Mouse (Mus musculus) neural tube, embryonic 10.5 days (tissue): ENCODE measurements around the gene Ackr1.
A peak's percentile ranks its signal among the peaks of the same experiment; 100 is the strongest.
"Not testable (repeated sequence)": the region's sequence is repeated elsewhere in the genome, so short reads cannot be mapped to it uniquely, and the experiment has no call there.

Experiments used
- DNase-seq: peaks from one replicate; pipeline ENCODE4 v3.0.0-alpha.2; 2017; ENCODE audit warnings: low spot score; ENCODE audit errors: extremely low spot score

Gene Ackr1

DNA sequence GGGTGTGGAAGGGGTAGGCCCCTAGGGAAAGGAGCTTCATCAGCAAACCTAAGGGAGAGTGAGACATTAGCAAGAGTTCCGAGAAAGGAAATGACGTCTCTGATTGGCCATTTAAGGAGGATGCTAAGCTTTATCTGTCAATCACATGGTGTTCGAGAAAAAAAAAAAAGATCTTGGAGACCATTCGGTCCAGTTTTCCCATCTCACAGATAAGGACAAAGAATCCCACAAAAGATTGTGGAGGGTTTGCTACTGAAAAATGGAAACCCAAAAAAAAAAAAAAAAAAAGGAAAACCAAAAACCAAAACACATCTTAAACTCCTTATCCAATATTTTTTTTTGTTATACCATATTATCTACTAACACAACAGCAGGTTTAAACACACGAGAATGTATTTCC lies 15.6 kb upstream of the Ackr1 start:
- DNase-seq: no peak

DNA sequence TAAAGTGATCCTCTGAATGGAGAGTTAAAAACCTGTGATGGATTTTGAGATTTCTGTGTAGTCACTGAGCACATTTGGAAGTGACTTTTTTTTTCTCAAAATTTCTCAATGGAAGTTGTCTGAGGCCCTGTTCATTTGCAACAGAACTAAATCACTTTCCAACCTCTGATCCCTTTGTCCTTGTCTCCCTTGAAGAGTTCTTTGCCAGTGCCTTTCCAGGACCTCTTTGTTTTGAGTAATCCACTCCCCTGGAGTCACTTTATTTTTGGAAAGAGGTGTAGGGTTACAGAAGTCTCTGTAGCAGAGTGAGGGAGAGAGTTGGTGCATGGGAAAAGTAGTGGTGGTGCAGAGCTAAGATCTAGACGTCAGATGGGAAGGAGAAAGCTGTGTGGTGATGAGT lies 15.0 kb upstream of the Ackr1 start:
- no peak for DNase-seq

DNA sequence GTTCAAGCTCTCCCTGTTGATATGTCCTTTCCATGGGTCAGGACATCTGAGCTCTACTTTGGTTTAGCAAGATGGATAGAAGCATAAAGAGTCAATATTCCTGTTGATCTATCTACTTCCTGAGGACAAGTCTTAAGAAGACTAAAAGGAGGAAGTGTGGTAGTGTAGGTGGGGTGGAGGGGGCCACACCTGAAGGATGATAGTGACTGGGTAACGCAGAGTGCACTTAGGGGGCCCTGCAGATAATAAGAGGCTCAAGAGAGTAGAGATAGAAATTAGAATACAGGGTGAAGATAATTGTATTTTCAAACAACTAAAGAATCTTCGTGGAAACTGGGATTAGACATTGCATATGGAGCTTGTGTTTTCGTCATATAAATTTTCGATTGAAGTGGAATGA lies 11.6 kb upstream of the Ackr1 start:
- DNase-seq: no peak

DNA sequence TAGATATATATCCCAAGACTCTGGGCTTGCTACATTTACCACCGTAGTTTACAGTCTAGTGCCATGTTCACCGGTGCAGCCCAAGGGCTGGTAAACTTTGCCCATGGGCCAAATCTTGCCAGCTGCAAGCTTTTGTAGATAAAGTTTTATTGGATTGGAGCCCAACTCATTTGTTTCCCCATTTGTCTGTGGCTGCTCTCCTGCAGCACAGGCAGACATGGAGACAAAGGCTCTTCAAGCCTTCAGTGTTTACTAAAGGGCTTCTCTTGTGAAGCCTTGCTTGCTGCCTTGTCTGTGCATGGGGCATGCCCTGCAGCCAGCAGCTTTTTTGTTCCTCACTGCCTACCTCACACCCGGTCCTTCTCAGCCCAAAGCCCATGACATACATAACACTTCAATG lies 10.4 kb upstream of the Ackr1 start:
- DNase-seq: no peak

DNA sequence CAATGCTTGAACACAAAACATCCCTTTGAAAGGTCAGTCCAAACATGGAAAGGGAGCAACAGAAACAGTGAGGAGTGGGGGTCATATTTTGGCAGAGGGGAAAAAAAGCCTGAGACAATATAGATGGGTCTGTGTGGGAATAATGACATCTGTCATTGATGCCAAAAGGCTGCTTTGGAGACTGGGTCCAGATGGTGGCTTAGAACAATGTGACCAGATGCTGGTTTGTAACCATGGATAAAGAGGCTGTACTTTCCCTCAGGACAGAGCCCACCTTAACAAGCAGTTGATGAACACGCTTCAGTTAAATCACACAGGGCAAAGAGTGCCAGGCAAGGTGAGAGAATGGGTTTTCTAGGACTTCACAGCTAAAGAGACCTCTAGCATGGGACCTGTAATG lies 8.9 kb upstream of the Ackr1 start:
- DNase-seq: no peak

DNA sequence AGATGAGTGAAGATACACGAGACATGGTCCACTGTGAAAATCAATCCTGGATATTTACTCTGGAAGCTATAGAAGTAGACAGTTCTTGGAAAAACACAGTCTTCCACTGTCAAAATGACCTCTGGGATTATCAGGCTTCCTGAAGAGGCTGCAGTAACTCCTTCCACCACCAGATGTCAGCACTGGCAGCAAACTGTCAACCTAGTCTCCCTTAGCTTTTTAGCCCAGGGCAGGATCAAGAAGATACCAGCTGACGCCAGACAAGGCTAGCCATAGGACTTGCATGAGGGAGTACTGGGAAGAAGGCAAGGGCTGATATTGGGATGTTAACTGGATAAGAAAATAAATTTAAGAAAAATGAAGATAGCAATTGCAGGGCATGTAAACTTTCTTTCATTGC lies 6.0 kb upstream of the Ackr1 start:
- DNase-seq: peak; percentile 74

DNA sequence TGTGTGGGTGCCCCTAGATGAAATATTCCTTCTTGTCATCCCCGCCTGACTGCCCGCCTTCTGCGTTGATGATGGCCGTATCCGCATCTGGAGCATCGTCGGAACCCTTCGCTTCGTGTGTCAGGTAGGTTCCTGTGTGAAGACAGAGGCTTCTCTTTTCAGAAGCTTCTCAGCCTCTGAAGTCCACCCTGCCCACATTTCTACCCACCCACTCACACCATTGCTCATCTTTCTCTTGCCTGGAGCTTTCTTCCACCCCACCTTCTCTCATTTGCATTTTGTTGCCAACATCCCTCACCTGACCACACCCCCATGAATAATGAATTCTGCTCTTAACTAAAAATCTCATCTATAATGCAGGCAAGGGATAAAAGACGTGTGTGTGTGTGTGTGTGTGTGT lies 3.5 kb upstream of the Ackr1 start:
- DNase-seq: no peak

DNA sequence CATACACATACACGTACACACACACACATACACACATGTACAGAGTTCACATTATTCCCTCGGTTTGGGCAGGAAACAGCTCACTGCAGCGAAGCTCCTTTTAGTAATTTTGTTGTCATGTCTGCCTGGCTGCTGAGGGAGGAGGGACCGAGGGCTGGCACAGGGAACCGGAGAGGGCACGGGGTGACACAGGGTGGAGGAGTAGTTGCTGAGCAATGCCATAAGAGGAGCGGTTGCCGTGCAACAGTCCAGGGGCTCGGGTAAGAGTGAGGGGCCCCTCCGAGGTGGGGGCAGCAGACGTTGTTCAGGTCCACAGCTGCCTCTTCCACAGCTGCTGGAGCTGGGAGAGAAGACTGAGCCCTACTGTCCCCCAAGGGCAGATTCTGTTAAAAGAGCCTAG lies 2.4 kb upstream of the Ackr1 start:
- no peak for DNase-seq

DNA sequence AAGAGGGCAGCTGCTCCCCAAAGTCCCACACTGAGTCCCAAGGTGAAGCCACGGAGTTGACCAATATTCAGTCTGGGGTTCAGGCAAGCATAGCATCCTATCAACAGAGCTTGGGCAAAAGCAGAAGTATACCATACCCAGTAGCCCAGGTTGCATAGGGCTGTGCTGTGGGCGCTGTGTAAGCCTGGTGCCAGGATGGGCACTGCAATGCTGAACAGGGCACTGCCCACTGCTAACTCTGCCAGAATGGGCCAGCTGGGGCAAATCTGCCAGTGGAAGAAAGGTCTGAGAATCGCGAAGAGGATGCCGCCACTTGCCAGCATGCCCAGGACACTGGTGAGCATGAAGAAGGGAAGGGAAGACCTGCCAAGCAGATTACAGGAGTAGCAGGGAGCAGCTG lies 1.1 kb downstream of the Ackr1 start:
- DNase-seq: no peak

DNA sequence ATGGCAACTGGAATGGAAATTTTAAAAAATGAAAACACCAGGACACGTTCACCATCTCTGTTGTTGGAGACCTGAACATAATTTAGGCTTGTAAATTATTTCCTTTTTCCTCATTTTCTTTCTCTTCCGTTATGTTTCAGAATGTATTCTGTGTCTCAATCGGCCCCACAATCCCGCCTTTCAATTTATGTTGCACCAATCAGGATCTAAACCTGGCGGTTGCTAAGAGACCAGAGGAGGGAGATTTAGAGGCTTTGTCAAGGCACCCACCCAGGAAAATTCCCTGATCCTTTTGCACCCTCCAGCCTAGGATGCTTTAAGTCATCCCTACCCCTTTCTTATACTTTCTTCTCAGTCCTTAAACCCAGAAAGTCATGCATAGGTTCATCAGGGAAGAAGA lies 3.8 kb downstream of the Ackr1 start:
- no peak for DNase-seq

DNA sequence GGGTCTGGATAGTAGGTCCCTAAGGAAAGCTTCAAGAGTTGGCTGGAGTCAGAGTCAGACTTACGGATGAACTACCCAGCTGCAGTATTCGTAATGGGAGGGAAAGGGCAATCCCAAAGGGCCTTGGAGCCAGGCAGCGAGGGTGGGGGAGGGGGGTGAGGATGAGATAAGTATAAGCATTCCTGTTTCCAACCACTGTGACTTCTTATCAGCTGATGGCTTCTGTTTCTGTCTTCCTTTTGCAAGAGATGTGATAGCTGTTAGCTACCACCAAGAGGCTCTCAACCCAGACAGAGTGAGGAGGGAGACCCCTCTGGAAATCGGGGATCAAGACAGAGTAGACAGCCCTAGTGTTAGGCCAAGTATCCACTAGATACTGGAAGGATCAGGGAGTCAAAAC lies 4.4 kb downstream of the Ackr1 start:
- DNase-seq: no peak

DNA sequence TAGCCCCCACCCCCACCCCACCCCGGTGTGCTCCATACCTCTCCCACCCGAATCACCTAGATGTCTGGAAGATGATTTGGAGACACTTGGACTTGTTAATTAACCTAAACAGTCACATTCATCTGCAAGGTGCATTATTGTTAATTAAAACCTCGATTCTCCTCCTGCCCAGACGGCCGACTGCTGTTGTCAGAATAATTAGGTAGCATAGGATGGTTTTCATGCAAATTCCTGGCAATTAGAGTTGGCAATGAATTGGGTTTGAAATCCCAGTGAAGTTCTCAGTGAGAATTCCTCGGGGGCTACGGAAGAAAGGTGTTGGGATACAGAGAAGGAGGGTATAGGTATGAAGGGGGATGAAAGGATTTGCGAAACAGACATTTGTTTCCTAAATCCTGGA lies 5.1 kb downstream of the Ackr1 start:
- DNase-seq: no peak

DNA sequence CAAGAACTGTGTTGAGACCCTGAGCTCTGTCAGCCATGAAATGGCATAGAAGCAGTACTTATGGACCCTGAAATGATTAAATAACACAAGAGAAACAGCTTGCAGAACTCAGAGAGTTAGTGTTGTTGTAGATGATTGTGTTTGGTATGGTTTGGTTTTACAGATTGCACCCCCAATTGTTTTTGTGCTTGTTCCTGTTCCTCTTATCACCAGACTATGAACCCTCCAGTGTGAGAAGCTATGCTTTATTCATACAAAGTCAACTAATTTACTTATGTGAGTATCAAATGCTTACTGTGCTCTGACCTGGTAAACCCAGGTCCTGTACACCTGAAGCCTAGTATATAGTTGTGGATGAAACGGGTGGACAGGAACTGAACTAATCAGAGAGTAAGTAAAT lies 7.0 kb downstream of the Ackr1 start:
- DNase-seq: no peak

DNA sequence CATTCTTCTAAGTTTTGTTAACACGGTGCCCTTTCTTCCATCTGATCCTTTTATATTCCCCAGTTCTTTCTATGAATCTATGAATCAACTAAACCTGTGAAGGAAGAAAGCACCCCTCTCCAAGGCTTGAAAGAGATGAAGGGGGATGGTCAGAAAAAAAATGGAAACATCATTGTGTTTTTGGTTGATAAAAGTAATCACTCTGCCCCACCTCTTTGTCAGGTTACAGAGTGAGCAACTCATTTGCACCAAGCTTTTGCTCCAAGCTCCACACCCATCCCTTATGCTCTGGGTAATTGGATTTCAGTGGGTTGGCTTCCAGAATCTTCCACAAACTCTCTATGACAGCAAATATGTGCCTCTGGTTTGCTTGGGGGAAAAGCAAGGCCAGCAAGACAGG lies 8.2 kb downstream of the Ackr1 start:
- DNase-seq: no peak

DNA sequence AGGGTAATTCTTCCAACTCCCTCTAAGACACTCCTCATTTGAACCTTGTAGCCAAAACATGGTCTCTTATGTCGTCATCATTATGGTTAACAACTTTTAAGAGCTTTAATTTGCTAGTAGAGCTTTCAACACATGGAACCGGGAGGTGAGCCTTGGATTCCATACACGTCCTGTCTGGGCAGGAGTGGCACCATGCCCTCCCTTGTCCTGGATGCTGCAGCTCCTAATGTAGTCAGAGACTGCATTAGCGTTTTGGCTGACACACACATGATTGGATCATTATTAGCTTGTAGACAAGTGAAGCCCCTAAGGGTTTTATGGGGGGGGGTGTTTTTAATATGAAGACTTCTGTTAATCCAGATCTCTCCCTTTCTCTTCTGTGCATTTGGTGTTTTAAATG lies 8.6 kb downstream of the Ackr1 start:
- DNase-seq: no peak

DNA sequence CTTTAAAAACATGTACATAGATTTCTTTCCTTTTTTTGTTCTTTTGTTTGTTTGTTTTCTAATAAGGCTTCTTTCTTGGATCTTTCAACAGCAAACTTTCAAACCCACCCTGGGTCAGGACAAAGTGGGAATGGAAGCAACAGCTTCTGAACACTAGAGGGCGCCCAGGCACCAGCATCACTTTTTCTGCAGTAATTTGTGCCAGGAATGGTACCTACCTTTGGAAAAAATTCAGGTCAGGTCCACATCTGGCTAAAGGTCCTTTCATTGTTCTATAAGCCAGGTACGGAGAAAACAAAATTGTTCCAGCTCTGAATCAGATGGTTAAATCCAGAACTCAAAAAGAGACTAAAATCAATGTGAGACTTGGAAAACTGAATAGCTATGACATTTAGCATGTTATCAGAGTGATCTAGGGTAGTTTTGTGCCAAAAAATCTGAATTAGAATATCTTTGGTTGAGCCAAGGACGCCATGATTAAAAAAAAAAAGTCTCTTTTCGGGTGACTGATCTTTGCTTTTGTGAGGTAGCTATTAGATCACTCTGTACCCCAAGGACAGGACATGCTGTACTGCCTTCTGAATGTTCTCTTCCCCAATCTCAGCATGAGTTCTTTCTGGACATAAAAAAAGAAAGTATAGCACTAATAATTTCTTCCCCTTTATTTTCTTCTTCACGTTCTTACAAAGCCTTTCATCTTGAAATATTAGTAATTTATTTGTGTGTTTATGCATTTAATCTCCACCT lies 9.5 kb downstream of the Ackr1 start:
- no peak for DNase-seq

DNA sequence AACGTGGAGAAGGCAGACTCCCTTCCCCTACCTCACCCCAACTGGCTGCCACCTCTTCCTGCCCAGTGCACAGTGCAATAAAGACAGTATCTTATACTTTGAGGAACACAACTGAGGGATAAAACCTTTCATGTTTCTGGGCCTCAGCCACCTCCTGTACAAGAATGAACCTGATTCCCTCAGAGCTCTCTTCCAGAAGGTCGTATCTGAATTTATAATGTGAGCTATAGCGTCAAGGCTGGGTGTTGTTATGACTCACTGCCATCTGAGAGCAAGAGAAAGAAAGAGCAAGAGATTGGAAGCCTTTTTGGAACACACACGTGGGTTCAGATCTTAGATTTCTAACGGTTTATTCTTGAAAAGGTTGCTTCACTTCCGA lies 11.3 kb downstream of the Ackr1 start:
- no peak for DNase-seq

DNA sequence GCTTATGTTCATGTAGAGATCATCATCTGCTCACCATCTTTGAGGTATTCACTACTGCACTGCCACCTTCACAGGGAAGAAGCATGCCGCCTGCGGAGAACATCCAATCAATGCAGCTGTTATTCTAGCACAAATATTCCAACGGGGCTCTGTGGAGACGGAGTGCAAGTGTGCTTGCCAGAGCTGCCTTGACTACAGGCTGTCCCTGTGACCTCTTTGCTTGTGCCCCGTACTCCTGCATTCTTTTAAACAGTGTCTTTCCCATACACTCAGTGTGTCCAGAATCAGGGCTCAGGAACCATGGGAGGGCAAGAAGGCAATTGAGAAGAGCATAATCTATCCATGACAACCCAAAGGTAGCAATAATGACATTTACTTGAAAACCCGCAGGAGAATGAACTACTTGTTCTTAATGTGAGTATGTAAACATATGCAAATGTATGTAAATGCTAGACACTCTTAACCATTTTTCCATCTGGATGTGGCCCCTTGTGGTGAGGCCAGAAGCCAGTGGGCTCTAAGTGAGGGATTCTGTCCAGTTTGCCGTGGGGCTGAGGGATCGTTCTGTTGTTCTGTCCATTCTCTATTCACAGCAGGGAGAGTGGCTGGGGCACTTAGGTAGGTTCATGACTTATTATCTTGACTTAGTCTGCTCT lies 11.8 kb downstream of the Ackr1 start:
- no peak for DNase-seq

DNA sequence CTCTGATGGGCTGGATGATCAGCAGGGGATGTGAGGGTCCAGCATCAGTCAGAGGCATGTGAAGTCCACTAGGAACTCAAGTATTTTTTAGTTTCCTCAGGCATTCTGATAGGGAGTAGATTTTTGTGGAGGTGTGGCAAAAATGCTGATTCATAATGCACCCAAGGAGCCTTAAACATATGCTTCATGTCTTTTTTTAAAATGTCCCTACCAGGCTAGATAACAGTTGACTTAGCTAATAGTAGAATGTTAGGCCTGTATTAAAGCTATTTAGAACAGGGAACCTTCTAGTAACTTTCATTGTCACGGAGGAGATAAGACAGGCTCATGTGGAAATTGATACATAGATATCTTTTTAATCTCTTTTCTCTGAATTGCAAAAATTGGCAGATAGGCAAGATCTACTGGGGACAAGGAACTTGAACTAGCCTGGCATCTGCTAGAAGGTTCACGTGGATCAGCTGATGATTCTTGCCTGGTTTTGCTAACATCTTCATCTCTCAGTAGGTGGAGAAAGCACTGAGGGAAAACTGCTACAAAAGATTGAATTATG lies 15.5 kb downstream of the Ackr1 start:
- DNase-seq: no peak

DNA sequence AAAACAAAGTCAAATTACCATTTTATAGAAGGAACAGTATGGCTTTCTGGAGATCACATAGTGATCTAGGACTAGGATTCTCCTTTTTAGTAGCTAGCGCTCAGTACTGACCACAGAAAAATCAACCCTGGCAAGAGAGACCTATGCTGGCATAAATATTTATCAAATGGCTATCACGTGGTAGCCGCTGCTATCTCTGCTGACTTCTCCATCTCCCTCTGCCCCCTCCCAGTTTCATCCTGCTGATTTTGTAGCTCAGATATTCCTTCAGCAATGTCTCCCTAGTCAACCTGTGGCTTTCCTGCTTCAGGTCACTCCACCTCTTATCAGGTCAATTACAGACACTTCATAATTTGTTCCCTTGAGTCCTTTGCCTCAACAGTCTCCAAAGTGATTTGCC lies 17.8 kb downstream of the Ackr1 start:
- no peak for DNase-seq

DNA sequence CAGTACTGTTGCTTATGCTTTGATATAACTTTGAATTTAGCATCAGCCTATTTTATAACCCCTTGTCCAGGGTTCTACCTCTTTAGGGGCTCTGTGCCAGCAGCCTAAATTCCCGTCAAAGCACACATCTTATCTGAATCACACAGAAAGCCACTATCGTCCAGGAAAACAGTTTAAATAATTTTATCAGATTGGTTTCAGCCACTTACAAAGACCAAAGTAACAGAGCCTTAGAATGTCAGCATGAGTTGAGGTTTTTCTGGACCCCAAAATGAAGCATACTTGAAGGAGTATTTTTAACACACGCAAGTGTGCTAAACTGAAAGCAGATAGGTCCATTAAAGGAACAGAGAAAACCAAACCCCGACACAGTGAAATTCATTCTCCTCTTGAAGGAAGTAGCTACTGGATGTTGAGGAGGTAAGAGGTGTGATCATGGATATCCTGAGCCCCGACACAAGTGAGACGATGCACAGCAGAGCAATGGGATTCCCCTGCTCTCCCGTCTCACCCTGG lies 20.0 kb downstream of the Ackr1 start:
- not testable (repeated sequence) for DNase-seq

DNA sequence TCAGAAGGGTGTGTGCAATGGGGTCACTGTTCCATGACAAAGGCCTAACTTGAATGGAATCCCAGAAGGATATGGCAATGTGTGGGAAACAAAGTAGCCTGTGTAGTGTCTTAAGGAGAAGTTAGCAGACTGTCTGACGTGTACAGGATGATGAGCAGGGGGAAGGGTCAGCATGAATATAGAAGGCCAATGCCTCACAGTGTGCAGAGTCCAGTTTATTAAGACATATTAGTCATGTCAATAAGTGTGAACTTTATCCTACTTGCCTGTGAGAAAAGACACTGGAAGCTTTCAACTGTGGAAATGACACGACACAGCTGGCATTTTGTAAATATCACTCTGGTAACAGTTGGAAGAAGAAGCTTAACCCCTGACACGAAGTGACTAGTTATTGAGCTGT lies 30.8 kb downstream of the Ackr1 start:
- not testable (repeated sequence) for DNase-seq
